Mouse (Mus musculus) forebrain, embryonic 13.5 days (tissue): ENCODE results near the gene Gps1. TPM values are rescaled to one million over a fixed set of nuclear protein-coding genes. Genes with fewer than 3 reads are reported as not detected.

ENCODE experiments used
- ATAC-seq: fragments of 200-750 bp; cut with Nextera tagmentation; 2 replicates; pipeline ENCODE4 v1.8.0; 2017
- H3K27ac ChIP-seq: fragments of 300-500 bp; sonication (generic); 2 replicates; pipeline ENCODE4 v1.5.1; 2015; ENCODE audit warnings: inconsistent platforms, mild to moderate bottlenecking, moderate library complexity
- H3K27me3 ChIP-seq: fragments of 300-500 bp; sonication (generic); 2 replicates; pipeline ENCODE4 v1.6.1; 2015; ENCODE audit warnings: mild to moderate bottlenecking, inconsistent platforms
- H3K36me3 ChIP-seq: fragments of 300-500 bp; sonication (generic); 2 replicates; pipeline ENCODE4 v1.6.1; 2015; ENCODE audit warnings: mild to moderate bottlenecking, inconsistent platforms; ENCODE audit not compliant: poor library complexity, severe bottlenecking
- H3K4me1 ChIP-seq: fragments of 300-500 bp; sonication (generic); 2 replicates; pipeline ENCODE4 v1.6.1; 2015; ENCODE audit warnings: inconsistent platforms
- H3K4me2 ChIP-seq: fragments of 300-500 bp; sonication (generic); 2 replicates; pipeline ENCODE4 v1.6.1; 2015; ENCODE audit warnings: inconsistent platforms, mild to moderate bottlenecking, moderate library complexity
- H3K4me3 ChIP-seq: fragments of 300-500 bp; sonication (generic); 2 replicates; pipeline ENCODE4 v1.5.1; 2015; ENCODE audit warnings: mild to moderate bottlenecking, inconsistent platforms
- H3K9ac ChIP-seq: fragments of 300-500 bp; sonication (generic); 2 replicates; pipeline ENCODE4 v1.6.1; 2015; ENCODE audit warnings: mild to moderate bottlenecking, inconsistent platforms
- H3K9me3 ChIP-seq: fragments of 300-500 bp; sonication (generic); replicated peaks from 2 replicates; pipeline ENCODE4 v1.6.1; 2016; ENCODE audit warnings: inconsistent platforms
- WGBS: fragments of 180-500 bp; shearing (Covaris S2); methylation state at CpG from one replicate; pipeline ENCODE4 v1.1.7; 2015; 5-methylcytosine and 5-hydroxymethylcytosine counted together
- polyA plus RNA-seq: library from polyadenylated mRNA; unstranded; fragments of >200 nt; fragmentation: Nextera tagmentation; extraction: Ambion mirVana; gene quantifications from 2 replicates; pipeline ENCODE4 v1.2.1, GENCODE M21; 2015

Gps1 gene
- polyA plus RNA-seq, 1 experiment from 2014 or later, result 261 TPM

- whole genome bisulfite sequencing, result 90% methylated on average over 3 of the region's 3 CpGs
- Histone ChIP-seq H3K4me3 (no peak overlapping the region), H3K36me3 (peaks cover 93% of the 10 kb centered on the region), H3K9ac (no peak overlapping the region), H3K9me3 (no peaks in the 10 kb centered on the region), H3K27me3 (no peaks in the 10 kb centered on the region), H3K27ac (no peak overlapping the region), H3K4me2 (no peak overlapping the region), H3K4me1 (peaks cover 15% of the 10 kb centered on the region)
- ATAC-seq, result no peak
Measured at GRCm38 (mm10) chr11:120789810-120790209, 5.7 kb downstream of the Gps1 start.

GRCm38 (mm10) chr11:120792652-120793051 is 8.6 kb downstream of the Gps1 start:
- WGBS, result 92% methylated on average over 9 of the region's 9 CpGs
- no peak overlapping the region for H3K27ac ChIP-seq
- H3K4me3 ChIP-seq, result no peak overlapping the region
- H3K4me2 ChIP-seq, result no peak overlapping the region
- H3K36me3 ChIP-seq, result peaks cover 69% of the 10 kb centered on the region
- no peak for ATAC-seq
- H3K9ac ChIP-seq, result no peak overlapping the region
- H3K9me3 ChIP-seq, result no peaks in the 10 kb centered on the region
- H3K27me3 ChIP-seq, result no peaks in the 10 kb centered on the region
- H3K4me1 ChIP-seq, result peaks cover 16% of the 10 kb centered on the region

- H3K4me2 ChIP-seq, result peak within 1 kb of the TSS; percentile 99
- peak; percentile 94 for ATAC-seq
- peak within 1 kb of the TSS; percentile 83 for H3K9ac ChIP-seq
- H3K9me3 ChIP-seq, result no peaks in the 10 kb centered on the region
- H3K27me3 ChIP-seq, result no peaks in the 10 kb centered on the region
- peaks cover 16% of the 10 kb centered on the region for H3K4me1 ChIP-seq
- 2% methylated on average over 59 of the region's 59 CpGs for WGBS
- peak within 1 kb of the TSS; percentile 89 for H3K4me3 ChIP-seq
- H3K27ac ChIP-seq, result peak within 1 kb of the TSS; percentile 71
- H3K36me3 ChIP-seq, result peaks cover 38% of the 10 kb centered on the region
Measured at GRCm38 (mm10) chr11:120795756-120796613, 11.9 kb downstream of the Gps1 start, which contains the start of gene Dus1l. Gene Dus1l, minus strand, starts transcription at chr11:120796403.

- 24% methylated on average over 8 of the region's 8 CpGs for WGBS
- Histone ChIP-seq H3K9me3 (no peaks in the 10 kb centered on the region), H3K9ac (peak overlapping the region; percentile 83; the same call in 1 of the 2 replicates), H3K27ac (peak overlapping the region; percentile 71), H3K4me1 (peaks cover 16% of the 10 kb centered on the region), H3K4me3 (peak overlapping the region; percentile 89), H3K27me3 (no peaks in the 10 kb centered on the region), H3K36me3 (peaks cover 32% of the 10 kb centered on the region), H3K4me2 (peak overlapping the region; percentile 99)
- peak; percentile 41 for ATAC-seq
Measured at GRCm38 (mm10) chr11:120796614-120796946, 12.5 kb downstream of the Gps1 start.

GRCm38 (mm10) chr11:120798244-120798643 is 14.2 kb downstream of the Gps1 start:
- no peak overlapping the region for H3K4me3 ChIP-seq
- peaks cover 16% of the 10 kb centered on the region for H3K4me1 ChIP-seq
- no peak overlapping the region for H3K9ac ChIP-seq
- ATAC-seq, result no peak
- H3K27me3 ChIP-seq, result no peaks in the 10 kb centered on the region
- H3K36me3 ChIP-seq, result peaks cover 15% of the 10 kb centered on the region
- H3K27ac ChIP-seq, result no peak overlapping the region
- H3K4me2 ChIP-seq, result no peak overlapping the region
- no peaks in the 10 kb centered on the region for H3K9me3 ChIP-seq
- WGBS, result 92% methylated on average over 3 of the region's 3 CpGs

GRCm38 (mm10) chr11:120799316-120799890 is 15.3 kb downstream of the Gps1 start:
- ATAC-seq, result no peak
- Histone ChIP-seq H3K27ac (peak overlapping the region; percentile 21; the same call in 1 of the 2 replicates), H3K4me1 (peaks cover 16% of the 10 kb centered on the region), H3K9me3 (no peaks in the 10 kb centered on the region), H3K9ac (no peak overlapping the region), H3K4me3 (no peak overlapping the region), H3K27me3 (no peaks in the 10 kb centered on the region), H3K36me3 (0 out of 2 replicates have a peak, but pooled peaks cover 4% of the 10 kb centered on the region), H3K4me2 (no peak overlapping the region)
- 74% methylated on average over 6 of the region's 6 CpGs for WGBS

- Histone ChIP-seq H3K36me3 (peaks cover 7% of the 10 kb centered on the region), H3K4me1 (peaks cover 9% of the 10 kb centered on the region), H3K9ac (peak overlapping the region; percentile 12; the same call in 1 of the 2 replicates), H3K9me3 (no peaks in the 10 kb centered on the region), H3K4me3 (no peak overlapping the region), H3K4me2 (peak overlapping the region; percentile 29; the same call in 1 of the 2 replicates), H3K27ac (peak overlapping the region; percentile 21; the same call in 1 of the 2 replicates), H3K27me3 (no peaks in the 10 kb centered on the region)
- ATAC-seq, result peak; percentile 37; the same call in 1 of the 2 replicates
- 10% methylated on average over 10 of the region's 10 CpGs for WGBS
Measured at GRCm38 (mm10) chr11:120800061-120800904, 16.2 kb downstream of the Gps1 start.

GRCm38 (mm10) chr11:120804274-120804673 is 20.2 kb downstream of the Gps1 start:
- Histone ChIP-seq H3K9ac (no peak overlapping the region), H3K27ac (no peak overlapping the region), H3K9me3 (no peaks in the 10 kb centered on the region), H3K27me3 (no peaks in the 10 kb centered on the region), H3K36me3 (peaks cover 47% of the 10 kb centered on the region), H3K4me3 (no peak overlapping the region), H3K4me2 (no peak overlapping the region), H3K4me1 (no peaks in the 10 kb centered on the region; the same call in 1 of the 2 replicates)
- ATAC-seq, result no peak
- 81% methylated on average over 7 of the region's 7 CpGs for WGBS

GRCm38 (mm10) chr11:120804769-120805168 is 20.7 kb downstream of the Gps1 start:
- WGBS, result 82% methylated on average over 4 of the region's 4 CpGs
- H3K9me3 ChIP-seq, result no peaks in the 10 kb centered on the region
- H3K9ac ChIP-seq, result no peak overlapping the region
- peaks cover 52% of the 10 kb centered on the region for H3K36me3 ChIP-seq
- no peak for ATAC-seq
- no peak overlapping the region; the same call in 1 of the 2 replicates for H3K27ac ChIP-seq
- no peaks in the 10 kb centered on the region; the same call in 1 of the 2 replicates for H3K4me1 ChIP-seq
- no peak overlapping the region for H3K4me2 ChIP-seq
- no peaks in the 10 kb centered on the region for H3K27me3 ChIP-seq
- H3K4me3 ChIP-seq, result no peak overlapping the region

GRCm38 (mm10) chr11:120805375-120806298 is 21.6 kb downstream of the Gps1 start:
- ATAC-seq, result no peak
- Histone ChIP-seq H3K36me3 (peaks cover 60% of the 10 kb centered on the region), H3K27me3 (no peaks in the 10 kb centered on the region), H3K9ac (no peak overlapping the region), H3K4me1 (no peaks in the 10 kb centered on the region), H3K9me3 (no peaks in the 10 kb centered on the region), H3K27ac (no peak overlapping the region), H3K4me3 (no peak overlapping the region), H3K4me2 (no peak overlapping the region)
- WGBS, result 91% methylated on average over 7 of the region's 7 CpGs

- H3K9me3 ChIP-seq, result no peaks in the 10 kb centered on the region
- H3K27ac ChIP-seq, result no peak overlapping the region
- peaks cover 84% of the 10 kb centered on the region for H3K36me3 ChIP-seq
- H3K4me1 ChIP-seq, result no peaks in the 10 kb centered on the region
- WGBS, result 94% methylated on average over 12 of the region's 12 CpGs
- no peak overlapping the region for H3K9ac ChIP-seq
- no peak overlapping the region for H3K4me2 ChIP-seq
- H3K27me3 ChIP-seq, result no peaks in the 10 kb centered on the region
- no peak overlapping the region for H3K4me3 ChIP-seq
- no peak for ATAC-seq
Measured at GRCm38 (mm10) chr11:120808010-120808409, 23.9 kb downstream of the Gps1 start.
